Mouse (Mus musculus) heart, embryonic 15.5 days (tissue): ENCODE results near the gene BC030870. TPM values are rescaled to one million over a fixed set of nuclear protein-coding genes. Genes with fewer than 3 reads are reported as not detected.

Experiments used
- ATAC-seq: fragments of 200-750 bp; cut with Nextera tagmentation; replicated peaks from 2 replicates; pipeline ENCODE4 v1.8.0; 2017; ENCODE audit warnings: low read depth, moderate TSS enrichment; ENCODE audit not compliant: insufficient number of reproducible peaks, insufficient read depth, low FRiP score
- H3K27ac ChIP-seq: fragments of 300-500 bp; sonication (generic); 2 replicates; pipeline ENCODE4 v1.5.1; 2015; ENCODE audit warnings: mild to moderate bottlenecking, inconsistent platforms
- H3K27me3 ChIP-seq: fragments of 300-500 bp; sonication (generic); 2 replicates; pipeline ENCODE4 v1.6.1; 2015; ENCODE audit warnings: inconsistent platforms
- H3K36me3 ChIP-seq: fragments of 300-500 bp; sonication (generic); 2 replicates; pipeline ENCODE4 v1.6.1; 2015; ENCODE audit warnings: mild to moderate bottlenecking, inconsistent platforms
- H3K4me1 ChIP-seq: fragments of 300-500 bp; sonication (generic); replicated peaks from 2 replicates; pipeline ENCODE4 v1.6.1; 2015; ENCODE audit warnings: inconsistent platforms
- H3K4me2 ChIP-seq: fragments of 300-500 bp; sonication (generic); 2 replicates; pipeline ENCODE4 v1.6.1; 2015; ENCODE audit warnings: inconsistent platforms, mild to moderate bottlenecking, moderate library complexity
- H3K4me3 ChIP-seq: fragments of 300-500 bp; sonication (generic); 2 replicates; pipeline ENCODE4 v1.5.1; 2015; ENCODE audit warnings: mild to moderate bottlenecking, inconsistent platforms
- H3K9ac ChIP-seq: fragments of 300-500 bp; sonication (generic); 2 replicates; pipeline ENCODE4 v1.6.1; 2015; ENCODE audit warnings: mild to moderate bottlenecking, inconsistent platforms
- H3K9me3 ChIP-seq: fragments of 300-500 bp; sonication (generic); replicated peaks from 2 replicates; pipeline ENCODE4 v1.6.1; 2016; ENCODE audit warnings: inconsistent platforms
- WGBS: fragments of 180-500 bp; shearing (Covaris S2); methylation state at CpG from one replicate; pipeline ENCODE4 v1.1.7; 2015; ENCODE audit warnings: mixed read lengths; 5-methylcytosine and 5-hydroxymethylcytosine counted together
- polyA plus RNA-seq: library from polyadenylated mRNA; unstranded; fragments of >200 nt; fragmentation: Nextera tagmentation; extraction: Ambion mirVana; gene quantifications from 2 replicates; pipeline ENCODE4 v1.2.1, GENCODE M21; 2015

The BC030870 gene
- polyA plus RNA-seq, 1 experiment from 2014 or later = not detected

- Histone ChIP-seq H3K4me2 (no peak overlapping the region), H3K4me1 (no peaks in the 10 kb centered on the region), H3K27me3 (no peaks in the 10 kb centered on the region), H3K9me3 (no peaks in the 10 kb centered on the region), H3K36me3 (no peaks in the 10 kb centered on the region), H3K4me3 (no peak overlapping the region), H3K27ac (no peak overlapping the region), H3K9ac (no peak overlapping the region)
- no peak for ATAC-seq
- 82% methylated on average over 4 of the region's 4 CpGs for WGBS
These were observed 58.4 kb downstream of the BC030870 start for GRCm38 (mm10) chr8:65070996-65071395.

- Histone ChIP-seq H3K27me3 (no peaks in the 10 kb centered on the region), H3K4me1 (no peaks in the 10 kb centered on the region), H3K36me3 (no peaks in the 10 kb centered on the region), H3K4me3 (no peak overlapping the region), H3K9me3 (no peaks in the 10 kb centered on the region), H3K9ac (no peak overlapping the region), H3K4me2 (no peak overlapping the region), H3K27ac (no peak overlapping the region)
- 86% methylated on average over 4 of the region's 4 CpGs for WGBS
- no peak for ATAC-seq
These were observed 60.9 kb downstream of the BC030870 start for GRCm38 (mm10) chr8:65068473-65068819.

- no peaks in the 10 kb centered on the region for H3K36me3 ChIP-seq
- H3K4me3 ChIP-seq = no peak overlapping the region
- H3K4me1 ChIP-seq = no peaks in the 10 kb centered on the region
- H3K27ac ChIP-seq = no peak overlapping the region
- no peak for ATAC-seq
- no peaks in the 10 kb centered on the region for H3K27me3 ChIP-seq
- H3K9ac ChIP-seq = no peak overlapping the region
- H3K9me3 ChIP-seq = no peaks in the 10 kb centered on the region
- 49% methylated on average over 10 of the region's 10 CpGs for WGBS
- H3K4me2 ChIP-seq = no peak overlapping the region
These were observed 61.5 kb downstream of the BC030870 start for GRCm38 (mm10) chr8:65067694-65068472.

GRCm38 (mm10) chr8:65067031-65067430 is 62.3 kb downstream of the BC030870 start:
- Histone ChIP-seq H3K27me3 (no peaks in the 10 kb centered on the region), H3K9me3 (no peaks in the 10 kb centered on the region), H3K4me2 (no peak overlapping the region), H3K4me1 (no peaks in the 10 kb centered on the region), H3K27ac (no peak overlapping the region), H3K9ac (no peak overlapping the region), H3K36me3 (no peaks in the 10 kb centered on the region), H3K4me3 (no peak overlapping the region)
- WGBS = 92% methylated on average over 4 of the region's 4 CpGs
- ATAC-seq = no peak

- 95% methylated on average over 3 of the region's 3 CpGs for WGBS
- Histone ChIP-seq H3K4me3 (no peak overlapping the region), H3K4me2 (no peak overlapping the region), H3K27me3 (no peaks in the 10 kb centered on the region), H3K9me3 (no peaks in the 10 kb centered on the region), H3K36me3 (no peaks in the 10 kb centered on the region), H3K27ac (no peak overlapping the region), H3K4me1 (no peaks in the 10 kb centered on the region), H3K9ac (no peak overlapping the region)
- ATAC-seq = no peak
These were observed 63.7 kb downstream of the BC030870 start for GRCm38 (mm10) chr8:65065622-65066021.

- ATAC-seq = no peak
- no peaks in the 10 kb centered on the region for H3K9me3 ChIP-seq
- WGBS = 45% methylated on average over 2 of the region's 2 CpGs
- no peak overlapping the region for H3K9ac ChIP-seq
- H3K4me2 ChIP-seq = no peak overlapping the region
- H3K4me3 ChIP-seq = no peak overlapping the region
- no peaks in the 10 kb centered on the region for H3K27me3 ChIP-seq
- H3K4me1 ChIP-seq = no peaks in the 10 kb centered on the region
- H3K36me3 ChIP-seq = no peaks in the 10 kb centered on the region
- no peak overlapping the region for H3K27ac ChIP-seq
These were observed 65.3 kb downstream of the BC030870 start for GRCm38 (mm10) chr8:65064071-65064470.

- no peak for ATAC-seq
- no peak overlapping the region for H3K4me3 ChIP-seq
- H3K4me2 ChIP-seq = no peak overlapping the region
- no peaks in the 10 kb centered on the region for H3K36me3 ChIP-seq
- H3K9me3 ChIP-seq = no peaks in the 10 kb centered on the region
- no peak overlapping the region for H3K27ac ChIP-seq
- no peak overlapping the region for H3K9ac ChIP-seq
- WGBS = 86% methylated on average over 4 of the region's 4 CpGs
- no peaks in the 10 kb centered on the region for H3K27me3 ChIP-seq
- no peaks in the 10 kb centered on the region for H3K4me1 ChIP-seq
These were observed 67.2 kb downstream of the BC030870 start for GRCm38 (mm10) chr8:65062195-65062594.

GRCm38 (mm10) chr8:65056722-65057121 is 72.6 kb downstream of the BC030870 start:
- Histone ChIP-seq H3K36me3 (no peaks in the 10 kb centered on the region), H3K27ac (no peak overlapping the region), H3K9me3 (no peaks in the 10 kb centered on the region), H3K4me2 (no peak overlapping the region), H3K4me1 (no peaks in the 10 kb centered on the region), H3K4me3 (no peak overlapping the region), H3K27me3 (no peaks in the 10 kb centered on the region), H3K9ac (no peak overlapping the region)
- ATAC-seq = no peak
- WGBS = 84% methylated on average over 4 of the region's 4 CpGs

- Histone ChIP-seq H3K27me3 (no peaks in the 10 kb centered on the region), H3K27ac (no peak overlapping the region), H3K4me1 (no peaks in the 10 kb centered on the region), H3K36me3 (no peaks in the 10 kb centered on the region), H3K4me2 (no peak overlapping the region), H3K4me3 (no peak overlapping the region), H3K9me3 (no peaks in the 10 kb centered on the region), H3K9ac (no peak overlapping the region)
- 68% methylated on average over 5 of the region's 5 CpGs for WGBS
- ATAC-seq = no peak
These were observed 75.4 kb downstream of the BC030870 start for GRCm38 (mm10) chr8:65053968-65054367.

- Histone ChIP-seq H3K4me3 (no peak overlapping the region), H3K4me2 (no peak overlapping the region), H3K36me3 (no peaks in the 10 kb centered on the region), H3K9ac (no peak overlapping the region), H3K27me3 (no peaks in the 10 kb centered on the region), H3K4me1 (no peaks in the 10 kb centered on the region), H3K9me3 (no peaks in the 10 kb centered on the region), H3K27ac (no peak overlapping the region)
- 78% methylated on average over 3 of the region's 3 CpGs for WGBS
- ATAC-seq = no peak
These were observed 75.8 kb downstream of the BC030870 start for GRCm38 (mm10) chr8:65053554-65053953.

- no peaks in the 10 kb centered on the region for H3K9me3 ChIP-seq
- no peaks in the 10 kb centered on the region for H3K27me3 ChIP-seq
- no peak for ATAC-seq
These were observed 81.6 kb downstream of the BC030870 start for GRCm38 (mm10) chr8:65047801-65048200.

GRCm38 (mm10) chr8:65047193-65047592 is 82.2 kb downstream of the BC030870 start:
- WGBS = 91% methylated on average over 4 of the region's 4 CpGs
- no peaks in the 10 kb centered on the region for H3K36me3 ChIP-seq
- no peaks in the 10 kb centered on the region for H3K27me3 ChIP-seq
- H3K4me1 ChIP-seq = no peaks in the 10 kb centered on the region
- ATAC-seq = no peak
- H3K4me2 ChIP-seq = no peak overlapping the region
- H3K27ac ChIP-seq = no peak overlapping the region
- no peaks in the 10 kb centered on the region for H3K9me3 ChIP-seq
- H3K9ac ChIP-seq = no peak overlapping the region
- no peak overlapping the region for H3K4me3 ChIP-seq

More at GRCm38 (mm10) chr8:65047801-65048200, 81.6 kb downstream of the BC030870 start:
- 83% methylated on average over 4 of the region's 4 CpGs for WGBS
- H3K9ac ChIP-seq = no peak overlapping the region
- no peak overlapping the region for H3K4me3 ChIP-seq
- no peaks in the 10 kb centered on the region for H3K4me1 ChIP-seq
- H3K4me2 ChIP-seq = no peak overlapping the region
- H3K27ac ChIP-seq = no peak overlapping the region
- H3K36me3 ChIP-seq = no peaks in the 10 kb centered on the region
